Mouse (Mus musculus): ENCODE measurements at regions not wholly inside any gene's neighbourhood (a gene's known extent, or its start where the extent isn't known, plus 50 kb on each side); places are given as distances from the start of the nearest gene placed in this dataset.

- ATAC-seq = no peak
Observed at GRCm38 (mm10) chr12:55926276-55926973, 90.3 kb downstream of the Brms1l start.
